Mouse (Mus musculus): Measurements from ENCODE around the gene Sgcg.

Gene Sgcg

DNA sequence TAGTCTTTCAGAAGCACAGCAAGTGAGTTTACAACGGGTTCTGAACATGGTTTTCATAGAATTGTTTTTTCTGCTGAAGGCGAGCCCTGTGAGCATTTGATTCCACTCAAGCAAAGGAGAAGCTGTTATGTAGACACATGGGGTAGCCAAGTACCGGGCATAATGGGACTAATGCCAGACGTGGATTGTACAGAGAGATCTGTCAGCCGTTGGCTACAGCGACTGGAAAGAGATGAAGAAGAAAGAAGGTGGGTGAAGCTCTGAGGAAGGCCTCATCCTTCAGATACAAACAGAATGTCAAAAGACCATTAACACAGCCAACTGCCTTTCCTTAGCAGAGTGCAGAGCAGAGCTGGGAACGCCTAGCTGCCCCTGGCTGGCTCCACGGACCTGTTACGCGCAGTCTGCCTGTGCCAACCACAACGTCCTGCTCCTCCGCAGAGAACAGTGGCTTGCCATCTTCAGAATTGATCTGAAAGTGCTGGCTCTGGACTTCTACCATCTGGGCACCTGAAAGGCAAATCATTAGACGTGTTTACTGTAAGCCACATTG, 26.2 kb downstream of the Sgcg start:
- no peak for DNase-seq

- no peak for DNase-seq
Observed at GRCm38 (mm10) chr14:61230179-61230578, 28.1 kb downstream of the Sgcg start.

DNA sequence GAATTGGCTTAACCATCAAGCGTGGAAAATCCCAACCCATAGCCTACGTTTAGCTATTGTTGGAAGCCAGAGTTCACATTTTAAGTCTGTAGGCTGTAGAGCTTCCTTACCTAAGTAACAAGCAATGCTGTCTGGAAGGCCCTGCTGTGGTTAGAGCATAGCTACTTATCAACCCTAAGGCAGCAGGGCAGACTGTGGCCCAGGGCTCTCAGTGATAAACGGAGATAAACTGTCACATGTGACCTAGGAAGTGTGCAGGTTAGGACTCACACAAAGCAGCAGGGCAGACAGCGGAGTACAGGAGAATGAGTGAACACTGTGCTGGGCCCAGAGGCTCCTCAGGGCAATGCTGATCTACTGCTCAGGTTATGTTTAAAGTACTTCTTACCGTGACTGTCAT, 28.5 kb downstream of the Sgcg start:
- DNase-seq: no peak

- DNase-seq: no peak
Observed at GRCm38 (mm10) chr14:61226151-61226550, 32.1 kb downstream of the Sgcg start.

DNA sequence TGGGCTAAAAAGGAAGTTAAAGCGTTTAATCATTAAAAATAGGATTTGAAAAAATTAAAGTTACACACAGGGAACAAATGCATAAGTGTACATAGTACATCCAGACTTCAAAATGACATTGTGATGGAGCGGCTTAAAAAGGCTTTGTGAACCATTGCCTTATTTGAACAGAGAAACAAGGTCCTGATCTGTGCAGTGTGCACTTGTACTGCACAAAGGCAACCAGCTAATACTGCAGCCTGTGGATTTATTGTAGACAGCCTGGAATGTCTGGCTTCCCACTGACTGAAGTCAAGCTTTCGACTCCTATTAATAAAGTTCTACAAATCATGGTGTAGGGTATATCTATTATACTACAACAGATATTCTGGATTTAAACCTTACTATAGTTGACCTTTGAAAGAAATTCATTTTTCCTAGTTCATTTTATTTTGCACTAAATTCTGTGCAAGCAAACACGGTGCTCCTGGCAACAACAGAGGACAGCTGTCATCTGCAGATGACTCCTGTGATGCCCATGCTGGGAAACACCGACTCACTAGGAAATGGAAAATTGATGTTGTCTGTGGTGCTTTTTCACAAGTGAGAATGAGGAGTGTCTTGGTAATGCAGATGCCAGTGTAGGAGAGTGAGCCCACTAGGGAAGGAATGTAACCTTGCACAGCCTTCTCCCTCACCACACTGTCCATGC, 33.8 kb downstream of the Sgcg start:
- no peak for DNase-seq

DNA sequence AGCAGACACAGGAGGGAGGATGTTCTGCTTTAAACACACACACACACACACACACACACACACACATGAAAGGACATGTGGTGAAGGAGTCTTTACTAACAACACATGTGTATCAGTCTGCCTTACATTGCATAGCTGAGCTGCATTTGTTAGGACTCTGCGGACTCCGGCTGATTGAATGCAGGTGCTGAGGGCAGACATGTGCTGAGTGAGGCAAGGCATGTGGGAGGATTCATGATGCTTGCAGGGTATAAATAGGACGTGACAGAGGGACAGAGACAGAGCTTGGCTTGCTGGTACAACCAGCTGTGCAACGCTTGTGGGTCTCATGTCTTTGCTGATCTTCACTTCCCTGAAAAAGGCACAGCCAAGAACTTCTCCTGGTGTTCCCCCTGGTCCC, 34.5 kb downstream of the Sgcg start:
- no peak for DNase-seq

GRCm38 (mm10) chr14:61222506-61222905, 35.8 kb downstream of the Sgcg start:
- DNase-seq: no peak

GRCm38 (mm10) chr14:61221166-61221565, 37.1 kb downstream of the Sgcg start:
- DNase-seq: no peak

- no peak for DNase-seq
Observed at GRCm38 (mm10) chr14:61211754-61212153, 46.5 kb downstream of the Sgcg start.

GRCm38 (mm10) chr14:61210111-61210510, 48.2 kb downstream of the Sgcg start:
- no peak for DNase-seq

DNA sequence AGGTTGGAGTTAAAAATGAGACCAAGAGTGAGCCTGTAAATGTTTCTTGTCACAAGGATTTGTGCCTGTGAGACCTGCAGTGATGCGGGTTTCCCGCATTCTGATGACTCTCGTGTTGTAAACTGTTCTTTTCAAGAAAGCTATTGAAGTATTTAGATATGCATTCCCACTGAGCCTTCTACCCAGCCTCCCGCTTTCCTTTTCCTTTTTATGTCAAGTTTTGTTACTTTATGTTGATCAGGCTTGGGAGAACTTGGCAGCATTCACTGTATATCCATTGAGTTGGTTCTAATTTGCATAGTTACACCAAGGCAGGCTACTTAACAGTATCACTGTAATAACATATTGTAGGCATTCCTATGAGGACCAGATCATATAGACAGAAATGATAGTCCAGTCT, 63.9 kb downstream of the Sgcg start:
- no peak for DNase-seq

DNA sequence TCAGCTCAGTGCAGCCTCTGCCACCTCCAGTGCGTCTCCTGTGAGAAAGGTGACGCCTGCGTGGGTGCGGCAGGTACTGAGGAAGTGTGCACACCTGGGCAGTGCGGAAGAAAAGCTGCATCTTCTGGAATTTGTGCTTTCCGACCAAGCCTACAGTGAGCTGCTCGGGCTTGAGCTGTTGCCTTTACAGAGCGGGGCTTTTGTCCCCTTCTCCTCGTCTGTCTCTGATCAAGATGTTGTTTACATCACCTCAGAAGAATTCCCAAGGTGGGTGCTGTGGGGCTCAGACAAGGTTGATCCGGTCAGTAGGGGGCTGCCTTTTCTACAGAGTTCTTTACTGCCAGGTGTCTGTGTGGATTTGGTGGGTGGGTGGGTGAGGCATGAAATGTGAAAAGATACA, 66.0 kb downstream of the Sgcg start:
- no peak for DNase-seq

DNA sequence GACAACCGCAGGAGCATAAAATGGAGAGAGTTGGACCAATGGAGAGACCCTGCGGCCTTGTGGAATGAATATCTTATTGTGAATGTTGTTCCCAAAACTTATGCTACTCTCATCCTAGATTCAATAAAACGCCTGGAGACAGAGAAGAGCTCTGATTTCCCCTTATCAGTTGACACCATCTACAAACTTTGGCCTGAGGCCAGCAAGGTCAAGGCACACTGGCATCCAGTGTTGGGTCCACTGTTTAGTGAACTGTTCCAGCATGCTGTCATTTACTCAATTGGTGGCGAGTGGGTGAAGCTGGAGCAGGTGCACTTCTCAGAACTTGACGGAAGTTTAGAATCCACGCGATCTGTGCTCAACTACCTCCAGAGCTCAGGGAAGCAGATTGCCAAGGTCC, 66.4 kb downstream of the Sgcg start:
- no peak for DNase-seq

- DNase-seq: peak in 1 of 2 experiments; percentile 75
Observed at GRCm38 (mm10) chr14:61173229-61173628, 85.1 kb downstream of the Sgcg start.

DNA sequence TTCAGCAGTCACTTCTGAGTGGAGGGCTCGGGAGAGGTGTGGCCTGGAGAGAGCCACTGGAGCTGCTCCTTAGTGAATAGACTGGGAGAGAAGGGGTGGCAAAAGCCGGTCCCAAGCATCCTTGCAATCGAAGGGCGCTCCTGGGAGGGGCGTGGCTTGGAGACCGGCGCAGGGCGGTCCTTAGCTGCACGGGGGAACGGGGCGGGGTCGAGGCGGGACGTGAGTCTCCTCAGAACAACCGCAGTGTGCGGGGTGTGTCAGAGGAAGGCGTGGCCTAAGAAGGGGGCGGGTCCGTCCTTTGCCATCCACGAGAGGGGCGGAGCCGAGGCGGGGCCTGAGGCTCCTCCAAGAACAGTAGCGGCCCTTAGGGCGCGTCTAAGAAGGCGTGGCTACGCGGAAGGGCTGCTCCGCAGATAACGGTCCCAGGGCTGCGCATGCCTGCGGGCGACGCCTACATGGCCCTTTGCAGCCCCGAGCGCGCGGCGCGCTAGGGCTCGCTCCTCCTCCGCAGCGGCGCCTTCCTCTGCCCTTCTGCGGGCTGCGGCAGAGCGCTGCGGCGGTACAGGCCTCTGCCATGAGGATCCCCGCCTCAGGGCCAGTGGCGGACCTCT, 85.6 kb downstream of the Sgcg start:
- peak; percentile 100 for DNase-seq

- DNase-seq: no peak
Observed at GRCm38 (mm10) chr14:61171261-61171970, 86.9 kb downstream of the Sgcg start.

Data from thymus, postnatal 36 days (tissue).